Mouse (Mus musculus): ENCODE measurements around the gene Lsp1.

GRCm38 (mm10) chr7:142482256-142482609, 21.6 kb downstream of the Lsp1 start:
- TF ChIP-seq CTCF (conservative IDR thresholded peaks at IDR 0.05; ENCODE audit: low read length) (no peak), POU5F1 (IDR thresholded peaks at IDR 0.05; ENCODE audit: borderline replicate concordance, low read length) (no peak), NANOG (IDR thresholded peaks at IDR 0.05; ENCODE audit: borderline replicate concordance, low read length) (no peak)

Data from E14TG2a.4 (cell line).